Mouse (Mus musculus) lung, adult 2 months (tissue): ENCODE results near the gene Gm37240. TPM values are rescaled to one million over a fixed set of nuclear protein-coding genes. Genes with fewer than 3 reads are reported as not detected.
A peak's percentile ranks its signal among the peaks of the same experiment; 100 is the strongest.

Experiments used
- DNase-seq: peaks from one replicate; pipeline ENCODE4 v3.0.0; 2022
- H3K4me1 ChIP-seq: fragments of 200-500 bp; 2 replicates; pipeline ENCODE4 v1.6.1; 2011; ENCODE audit warnings: low read length; ENCODE audit not compliant: control insufficient read depth, insufficient read depth
- H3K4me3 ChIP-seq: fragments of 200-500 bp; replicated peaks from 2 replicates; pipeline ENCODE3; 2011; ENCODE audit warnings: low read depth, mild to moderate bottlenecking, control low read depth, low read length; ENCODE audit errors: extremely low read depth
- CTCF ChIP-seq: fragments of 200-500 bp; IDR thresholded peaks from 2 replicates; pipeline ENCODE4 v1.5.1; 2011; ENCODE audit warnings: mild to moderate bottlenecking, low read length, control low read depth; ENCODE audit not compliant: insufficient read depth
- POLR2A ChIP-seq: fragments of 200-500 bp; IDR thresholded peaks from 2 replicates; pipeline ENCODE4 v1.6.1; 2011; ENCODE audit warnings: low read depth, mild to moderate bottlenecking, control low read depth, low read length, borderline replicate concordance; ENCODE audit errors: extremely low read depth
- WGBS: fragments of 180-500 bp; shearing (Covaris S2); methylation state at CpG from one replicate; pipeline ENCODE4 v1.1.7; 2018; 5-methylcytosine and 5-hydroxymethylcytosine counted together
- polyA plus RNA-seq: library from polyadenylated mRNA; depleted of rRNA; stranded (reverse); fragments of >200 nt; gene quantifications from 2 replicates; pipeline ENCODE4 v1.2.3, GENCODE M21; 2012

Gm37240 gene
- polyA plus RNA-seq, 1 experiment = 16.9 TPM

DNA sequence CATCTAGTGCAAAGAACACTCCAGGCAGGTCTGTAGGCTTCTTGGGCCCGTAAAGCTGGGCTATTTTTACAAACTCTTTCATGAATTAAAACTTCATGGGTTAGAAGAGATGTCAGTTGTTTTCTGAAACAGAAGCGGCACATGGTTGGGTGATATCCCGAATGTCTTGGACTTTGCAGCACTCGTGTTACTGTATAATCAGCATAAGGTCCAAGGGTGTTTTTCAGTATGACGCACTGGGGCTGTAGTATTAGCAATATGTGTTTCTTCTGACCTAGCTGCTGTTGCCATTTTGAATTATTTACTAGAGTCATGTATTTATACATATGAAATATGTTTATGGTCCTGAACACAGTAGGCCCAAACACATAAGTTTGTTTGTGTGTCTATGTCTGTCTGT is 961.2 kb downstream of the Gm37240 start:
- DNase-seq = no peak
- 86% methylated on average over 5 of the region's 5 CpGs for WGBS
- no peak overlapping the region for H3K4me3 ChIP-seq
- no peak for TF ChIP-seq POLR2A
- no peak for TF ChIP-seq CTCF
- peaks cover 9% of the 10 kb centered on the region for H3K4me1 ChIP-seq

DNA sequence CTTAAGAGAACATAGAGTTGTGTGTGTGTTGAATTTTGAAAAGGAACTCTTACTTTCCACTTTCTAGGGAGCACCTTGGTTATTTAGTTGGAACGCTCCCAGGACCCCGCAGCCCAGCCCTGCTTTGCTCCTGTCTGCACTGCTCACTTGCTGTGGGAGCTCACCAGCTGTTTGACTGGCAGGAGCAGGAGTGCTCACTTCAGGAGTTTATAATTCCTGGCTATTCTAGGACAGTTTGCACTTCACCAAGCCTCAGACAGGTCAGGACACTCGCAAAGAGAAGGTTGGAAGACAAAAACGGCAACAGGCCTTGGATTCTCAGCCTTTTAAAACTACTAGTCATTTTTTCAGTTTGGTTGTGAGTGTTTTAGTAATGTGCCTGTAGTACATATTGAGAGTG is 962.1 kb downstream of the Gm37240 start:
- peaks cover 9% of the 10 kb centered on the region for H3K4me1 ChIP-seq
- WGBS = 63% methylated on average over 4 of the region's 4 CpGs
- TF ChIP-seq POLR2A (no peak), CTCF (no peak)
- no peak for DNase-seq
- H3K4me3 ChIP-seq = no peak overlapping the region

- no peak for DNase-seq
- TF ChIP-seq POLR2A (no peak), CTCF (no peak)
- Histone ChIP-seq H3K4me3 (no peak overlapping the region), H3K4me1 (peaks cover 9% of the 10 kb centered on the region)
- WGBS = 54% methylated on average over 1 of the region's 1 CpGs
Observed at GRCm38 (mm10) chr3:84923670-84924069, 963.6 kb downstream of the Gm37240 start.

- DNase-seq = no peak
- H3K4me3 ChIP-seq = no peak overlapping the region
- TF ChIP-seq CTCF (no peak), POLR2A (no peak)
- WGBS = 39% methylated on average over 1 of the region's 1 CpGs
- H3K4me1 ChIP-seq = peaks cover 9% of the 10 kb centered on the region
Observed at GRCm38 (mm10) chr3:84923256-84923655, 964.1 kb downstream of the Gm37240 start.

- TF ChIP-seq POLR2A (no peak), CTCF (0 out of 2 replicates have a peak, but pooled peaks have one; percentile 16)
- peaks cover 12% of the 10 kb centered on the region for H3K4me1 ChIP-seq
- WGBS = 65% methylated on average over 6 of the region's 6 CpGs
- DNase-seq = no peak
- no peak overlapping the region for H3K4me3 ChIP-seq
Observed at GRCm38 (mm10) chr3:84921704-84922420, 965.5 kb downstream of the Gm37240 start.

GRCm38 (mm10) chr3:84917903-84918679 is 969.2 kb downstream of the Gm37240 start:
- 66% methylated on average over 9 of the region's 9 CpGs for WGBS
- H3K4me3 ChIP-seq = no peak overlapping the region
- peaks cover 2% of the 10 kb centered on the region for H3K4me1 ChIP-seq
- DNase-seq = no peak
- TF ChIP-seq POLR2A (no peak), CTCF (no peak)

DNA sequence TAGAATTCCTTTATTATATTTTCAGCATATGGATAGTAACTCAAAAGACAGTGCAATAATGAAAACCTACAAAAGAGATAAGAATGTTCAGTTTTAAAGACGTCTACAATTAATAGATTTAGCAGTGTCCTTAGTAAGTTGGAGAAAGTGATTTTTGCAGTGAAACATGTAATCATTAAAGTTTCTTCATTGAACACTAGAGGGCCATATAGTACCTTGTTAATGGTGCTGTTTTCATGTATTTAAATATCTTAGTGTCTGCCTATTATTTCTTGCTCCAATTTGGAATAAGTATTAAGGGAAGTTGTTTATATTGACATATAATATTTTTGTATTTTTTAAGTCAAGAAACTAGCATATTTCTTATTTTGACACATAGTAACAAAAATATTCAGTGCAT is 973.0 kb downstream of the Gm37240 start:
- TF ChIP-seq POLR2A = no peak
- TF ChIP-seq CTCF = 0 out of 2 replicates have a peak, but pooled peaks have one; percentile 13
- peaks cover 2% of the 10 kb centered on the region for H3K4me1 ChIP-seq
- WGBS = 31% methylated on average over 1 of the region's 1 CpGs
- no peak overlapping the region for H3K4me3 ChIP-seq
- DNase-seq = no peak

DNA sequence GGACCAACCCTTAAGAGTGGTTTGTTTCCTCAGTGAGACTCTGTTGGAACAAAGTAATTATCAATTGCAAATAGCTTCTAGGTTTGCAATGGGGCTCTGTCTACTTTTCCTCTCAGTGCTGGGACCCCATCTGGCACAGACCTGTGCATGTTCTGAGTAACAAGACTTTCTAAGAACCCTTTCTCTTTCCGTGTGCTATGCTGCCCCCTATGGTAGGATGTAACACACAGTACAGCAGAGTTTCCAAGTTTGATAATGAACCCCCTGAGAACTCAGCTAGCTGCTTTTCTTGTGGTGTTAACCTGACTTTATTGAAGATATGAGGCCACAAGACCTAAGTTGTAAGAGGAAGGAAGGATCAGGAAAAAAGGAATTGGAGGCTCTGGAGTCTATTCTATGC is 980.8 kb downstream of the Gm37240 start:
- no peaks in the 10 kb centered on the region; the same call in 1 of the 2 replicates for H3K4me1 ChIP-seq
- TF ChIP-seq CTCF = no peak
- no peak for TF ChIP-seq POLR2A
- no peak for DNase-seq
- H3K4me3 ChIP-seq = no peak overlapping the region
- WGBS = 5% methylated on average over 1 of the region's 1 CpGs

GRCm38 (mm10) chr3:84897952-84898351 is 989.4 kb downstream of the Gm37240 start:
- 71% methylated on average over 8 of the region's 8 CpGs for WGBS
- Histone ChIP-seq H3K4me3 (no peak overlapping the region), H3K4me1 (no peaks in the 10 kb centered on the region)
- DNase-seq = no peak
- TF ChIP-seq CTCF = no peak
- no peak for TF ChIP-seq POLR2A
